Mouse (Mus musculus) ES-Bruce4 (cell line): ENCODE data around the gene Tshz2. TPM values are rescaled to one million over a fixed set of nuclear protein-coding genes. Genes with fewer than 3 reads are reported as not detected.

Source experiments
- H3K27ac ChIP-seq: 2 replicates; pipeline ENCODE4 v1.5.1; 2012; ENCODE audit warnings: low read length, inconsistent platforms; ENCODE audit not compliant: insufficient read depth
- H3K27me3 ChIP-seq: 2 replicates; pipeline ENCODE4 v1.6.1; 2012; ENCODE audit warnings: mild to moderate bottlenecking, low read length, inconsistent platforms; ENCODE audit not compliant: control insufficient read depth, poor library complexity, insufficient read depth, severe bottlenecking
- H3K36me3 ChIP-seq: 2 replicates; pipeline ENCODE4 v1.6.1; 2012; ENCODE audit warnings: inconsistent platforms, mild to moderate bottlenecking, low read length, moderate library complexity; ENCODE audit not compliant: control insufficient read depth, poor library complexity, insufficient read depth, severe bottlenecking
- H3K4me1 ChIP-seq: one replicate; pipeline ENCODE4 v1.8.1; 2011; ENCODE audit warnings: low read length; ENCODE audit not compliant: control insufficient read depth, insufficient read depth
- H3K4me3 ChIP-seq: 2 replicates; pipeline ENCODE4 v1.5.1; 2011; ENCODE audit warnings: low read depth, mild to moderate bottlenecking, low read length
- H3K9ac ChIP-seq: 2 replicates; pipeline ENCODE4 v1.6.1; 2012; ENCODE audit warnings: low read depth, mild to moderate bottlenecking, inconsistent platforms; ENCODE audit not compliant: poor library complexity, severe bottlenecking
- H3K9me3 ChIP-seq: replicated peaks from 2 replicates; pipeline ENCODE4 v1.6.1; 2012; ENCODE audit warnings: mild to moderate bottlenecking, low read length, inconsistent platforms; ENCODE audit not compliant: control insufficient read depth, poor library complexity, insufficient read depth, severe bottlenecking
- CTCF ChIP-seq: IDR thresholded peaks from one replicate; pipeline ENCODE4 v1.8.1; 2011; ENCODE audit warnings: low read depth, low read length
- EP300 ChIP-seq: IDR thresholded peaks from 2 replicates; pipeline ENCODE4 v1.6.1; 2011; ENCODE audit warnings: low read depth, low read length; ENCODE audit not compliant: insufficient read depth
- POLR2A ChIP-seq: IDR thresholded peaks from one replicate; pipeline ENCODE4 v1.8.1; 2011; ENCODE audit warnings: low read length; ENCODE audit not compliant: insufficient read depth
- polyA plus RNA-seq: library from polyadenylated mRNA; stranded (reverse); fragments of >200 nt; gene quantifications from 2 replicates; pipeline ENCODE4 v1.2.4, GENCODE M21; 2011; ENCODE audit warnings: low read depth; ENCODE audit not compliant: missing spikeins, insufficient read depth, insufficient read length

The Tshz2 gene
- polyA plus RNA-seq, 1 experiment = 0.24 TPM

- Histone ChIP-seq H3K36me3 (no peaks in the 10 kb centered on the region), H3K4me3 (no peak overlapping the region), H3K4me1 (no peaks in the 10 kb centered on the region), H3K27me3 (no peaks in the 10 kb centered on the region), H3K27ac (no peak overlapping the region), H3K9me3 (no peaks in the 10 kb centered on the region), H3K9ac (no peak overlapping the region)
- TF ChIP-seq EP300 (no peak), POLR2A (no peak), CTCF (no peak)
Observed at GRCm38 (mm10) chr2:169694494-169694893, 61.7 kb downstream of the Tshz2 start.

- TF ChIP-seq EP300 (no peak), CTCF (no peak), POLR2A (no peak)
- no peak overlapping the region for H3K27ac ChIP-seq
- H3K36me3 ChIP-seq = no peaks in the 10 kb centered on the region
- no peaks in the 10 kb centered on the region for H3K9me3 ChIP-seq
- H3K27me3 ChIP-seq = no peaks in the 10 kb centered on the region
- no peaks in the 10 kb centered on the region for H3K4me1 ChIP-seq
- no peak overlapping the region for H3K4me3 ChIP-seq
- H3K9ac ChIP-seq = no peak overlapping the region
Observed at GRCm38 (mm10) chr2:169695025-169695424, 62.2 kb downstream of the Tshz2 start.

- no peaks in the 10 kb centered on the region for H3K4me1 ChIP-seq
- no peaks in the 10 kb centered on the region for H3K27me3 ChIP-seq
- H3K4me3 ChIP-seq = no peak overlapping the region
- no peaks in the 10 kb centered on the region for H3K9me3 ChIP-seq
- no peak for TF ChIP-seq POLR2A
- TF ChIP-seq EP300 = no peak
- no peaks in the 10 kb centered on the region for H3K36me3 ChIP-seq
- no peak overlapping the region for H3K9ac ChIP-seq
- H3K27ac ChIP-seq = no peak overlapping the region
Observed at GRCm38 (mm10) chr2:169699141-169699540, 66.3 kb downstream of the Tshz2 start.

- H3K4me3 ChIP-seq = no peak overlapping the region
- TF ChIP-seq CTCF (no peak), POLR2A (no peak)
- H3K9ac ChIP-seq = no peak overlapping the region
- no peaks in the 10 kb centered on the region for H3K4me1 ChIP-seq
- H3K27ac ChIP-seq = no peak overlapping the region
- H3K27me3 ChIP-seq = no peaks in the 10 kb centered on the region
- no peaks in the 10 kb centered on the region for H3K36me3 ChIP-seq
- H3K9me3 ChIP-seq = no peaks in the 10 kb centered on the region
Observed at GRCm38 (mm10) chr2:169699862-169700511, 67.2 kb downstream of the Tshz2 start.

GRCm38 (mm10) chr2:169702725-169703486 is 70.1 kb downstream of the Tshz2 start:
- H3K4me1 ChIP-seq = no peaks in the 10 kb centered on the region
- TF ChIP-seq CTCF = no peak
- TF ChIP-seq EP300 = no peak
- TF ChIP-seq POLR2A = no peak
- H3K9me3 ChIP-seq = no peaks in the 10 kb centered on the region
- no peak overlapping the region for H3K27ac ChIP-seq
- no peaks in the 10 kb centered on the region for H3K36me3 ChIP-seq
- no peak overlapping the region for H3K4me3 ChIP-seq
- no peaks in the 10 kb centered on the region for H3K27me3 ChIP-seq
- H3K9ac ChIP-seq = no peak overlapping the region

- no peak for TF ChIP-seq EP300
- TF ChIP-seq CTCF = no peak
- TF ChIP-seq POLR2A = no peak
- Histone ChIP-seq H3K27ac (no peak overlapping the region), H3K27me3 (no peaks in the 10 kb centered on the region), H3K9me3 (no peaks in the 10 kb centered on the region), H3K4me1 (no peaks in the 10 kb centered on the region), H3K36me3 (no peaks in the 10 kb centered on the region), H3K4me3 (no peak overlapping the region), H3K9ac (no peak overlapping the region)
Observed at GRCm38 (mm10) chr2:169721793-169722326, 89.0 kb downstream of the Tshz2 start.
